Mouse (Mus musculus) midbrain, embryonic 10.5 days (tissue): ENCODE data around the gene Rassf3. TPM values are rescaled to one million over a fixed set of nuclear protein-coding genes. Genes with fewer than 3 reads are reported as not detected.

Source experiments
- DNase-seq: peaks from one replicate; pipeline ENCODE4 v3.0.0-alpha.2; 2017; ENCODE audit warnings: low spot score
- H3K27ac ChIP-seq: fragments of 300-500 bp; sonication (generic); replicated peaks from 2 replicates; pipeline ENCODE4 v1.5.1; 2016; ENCODE audit warnings: mild to moderate bottlenecking
- H3K27me3 ChIP-seq: fragments of 300-500 bp; sonication (generic); 2 replicates; pipeline ENCODE4 v1.6.1; 2016; ENCODE audit warnings: low read depth, mild to moderate bottlenecking; ENCODE audit not compliant: poor library complexity, severe bottlenecking
- H3K36me3 ChIP-seq: fragments of 300-500 bp; sonication (generic); 2 replicates; pipeline ENCODE4 v1.6.1; 2016; ENCODE audit warnings: mild to moderate bottlenecking, moderate library complexity
- H3K4me1 ChIP-seq: fragments of 300-500 bp; sonication (generic); 2 replicates; pipeline ENCODE4 v1.6.1; 2016
- H3K4me3 ChIP-seq: fragments of 300-500 bp; sonication (generic); 2 replicates; pipeline ENCODE4 v1.5.1; 2016; ENCODE audit warnings: mild to moderate bottlenecking, moderate library complexity
- H3K9me3 ChIP-seq: fragments of 300-500 bp; sonication (generic); replicated peaks from 2 replicates; pipeline ENCODE4 v1.6.1; 2016; ENCODE audit warnings: mild to moderate bottlenecking
- WGBS: fragments of 180-500 bp; shearing (Covaris S2); methylation state at CpG from one replicate; pipeline ENCODE4 v1.1.7; 2016; 5-methylcytosine and 5-hydroxymethylcytosine counted together
- polyA plus RNA-seq: library from polyadenylated mRNA; unstranded; fragments of >200 nt; fragmentation: Nextera tagmentation; extraction: Ambion mirVana; gene quantifications from 2 replicates; pipeline ENCODE4 v1.2.1, GENCODE M21; 2016

The Rassf3 gene
- polyA plus RNA-seq = 7.2 and 7.8 TPM in 2 replicates

DNA sequence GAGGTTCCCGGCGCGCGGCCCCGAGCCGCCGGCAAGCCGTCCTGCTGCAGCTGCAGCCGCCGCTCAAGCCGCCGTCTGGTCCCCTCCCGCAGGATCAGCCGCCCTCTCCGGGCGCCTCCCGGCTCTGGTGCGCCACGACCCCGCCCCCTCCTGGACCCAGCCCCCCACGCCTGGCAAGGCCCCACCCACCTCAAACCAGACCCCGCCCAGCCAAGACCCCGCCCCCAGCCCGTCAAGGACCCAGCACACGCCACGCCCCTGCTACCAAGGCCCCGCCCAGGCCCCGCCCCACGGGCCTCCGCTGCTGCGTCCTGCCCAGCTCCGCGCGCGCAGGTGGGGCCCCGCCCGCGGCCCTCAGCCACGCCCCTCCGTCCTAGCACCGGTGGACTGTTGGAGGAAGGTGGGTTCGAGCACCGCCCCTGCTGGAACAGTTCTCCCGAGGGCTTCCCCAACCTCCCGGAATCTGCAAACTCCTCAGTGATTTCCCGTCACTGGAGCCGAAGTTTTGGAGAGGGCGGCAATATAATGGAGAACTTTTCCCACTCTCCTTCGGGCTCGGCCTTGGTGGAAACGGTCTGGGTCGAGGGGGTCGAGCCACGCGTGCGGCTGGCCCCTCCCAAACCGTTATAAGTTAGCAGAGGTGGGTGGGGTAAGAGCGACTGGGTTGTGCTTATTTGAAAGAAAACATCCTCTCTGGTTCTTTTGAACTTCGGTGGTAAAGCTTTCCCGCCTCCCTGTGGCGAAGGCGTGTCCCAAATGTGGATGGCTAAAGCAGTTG is at the start of gene Rassf3:
Rassf3 (minus strand) TSS at position 158 of the 778 bp plus-strand sequence.
- peak within 1 kb of the TSS; percentile 70 for H3K4me3 ChIP-seq
- peak; percentile 99 for DNase-seq
- H3K36me3 ChIP-seq = no peaks in the 10 kb centered on the region
- no peaks in the 10 kb centered on the region for H3K9me3 ChIP-seq
- WGBS = under 1% methylated on average over 60 of the region's 62 CpGs
- H3K27me3 ChIP-seq = peaks cover 23% of the 10 kb centered on the region
- peaks cover 60% of the 10 kb centered on the region for H3K4me1 ChIP-seq
- peak within 1 kb of the TSS; percentile 88 for H3K27ac ChIP-seq

DNA sequence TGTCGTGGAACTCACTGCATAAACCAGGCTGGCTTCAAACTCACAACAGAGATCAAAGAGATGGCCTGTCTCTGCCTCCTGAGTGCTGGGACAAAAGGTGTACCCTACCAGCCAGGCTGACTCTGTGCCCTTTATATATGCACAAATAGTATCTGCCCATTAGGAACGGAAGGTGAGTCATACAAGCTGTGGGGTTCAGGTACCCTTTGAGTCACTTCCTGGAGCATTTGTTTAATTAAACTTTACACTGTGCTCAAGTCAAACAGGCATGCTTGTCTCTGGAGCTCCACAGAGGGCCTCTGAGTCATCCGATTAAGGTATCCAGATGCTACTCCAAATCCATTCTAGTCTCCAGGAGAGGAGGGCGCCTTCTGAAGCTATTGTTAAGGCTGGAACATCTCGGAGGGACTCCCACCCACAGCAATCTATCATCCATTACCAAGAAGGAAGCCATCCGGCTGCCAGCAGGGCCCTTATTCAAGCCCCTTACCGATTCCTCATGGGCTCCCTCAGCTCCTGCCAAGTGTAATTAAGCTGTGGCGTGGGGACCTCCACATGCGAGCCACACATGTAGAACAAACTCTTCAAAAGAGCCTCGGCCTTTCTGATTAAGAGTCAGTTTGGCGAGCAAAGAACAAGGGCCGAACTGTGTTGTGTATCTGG is 44.9 kb upstream of the Rassf3 start:
- Histone ChIP-seq H3K27ac (peak overlapping the region; percentile 59; the same call in 1 of the 2 replicates), H3K4me1 (peaks cover 13% of the 10 kb centered on the region), H3K27me3 (no peaks in the 10 kb centered on the region), H3K4me3 (no peak overlapping the region), H3K9me3 (no peaks in the 10 kb centered on the region), H3K36me3 (no peaks in the 10 kb centered on the region)
- WGBS = 41% methylated on average over 12 of the region's 12 CpGs
- no peak for DNase-seq

DNA sequence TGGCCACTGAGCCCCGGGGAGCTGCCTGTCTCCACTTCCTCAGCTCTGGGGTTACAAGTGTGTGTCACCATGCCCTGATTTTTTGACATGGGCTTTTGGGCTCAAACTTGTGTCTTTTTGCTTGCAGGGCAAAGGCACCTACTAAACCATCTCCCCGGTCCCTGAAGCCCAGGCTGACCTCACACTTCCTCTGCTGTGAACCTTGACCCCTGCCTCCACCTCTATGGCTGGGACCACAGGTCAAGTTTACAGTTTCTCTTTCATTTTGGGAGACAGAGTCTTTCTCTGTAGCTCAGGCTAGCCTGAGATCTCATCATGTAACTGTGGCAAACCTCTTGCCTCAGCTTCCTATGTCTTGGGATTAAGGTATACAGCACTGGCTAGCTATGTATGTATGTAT is 43.6 kb upstream of the Rassf3 start:
- Histone ChIP-seq H3K36me3 (no peaks in the 10 kb centered on the region), H3K4me1 (peaks cover 18% of the 10 kb centered on the region), H3K4me3 (no peak overlapping the region), H3K9me3 (no peaks in the 10 kb centered on the region), H3K27me3 (no peaks in the 10 kb centered on the region; the same call in 1 of the 2 replicates), H3K27ac (no peak overlapping the region)
- no peak for DNase-seq
- 62% methylated on average over 2 of the region's 2 CpGs for WGBS

DNA sequence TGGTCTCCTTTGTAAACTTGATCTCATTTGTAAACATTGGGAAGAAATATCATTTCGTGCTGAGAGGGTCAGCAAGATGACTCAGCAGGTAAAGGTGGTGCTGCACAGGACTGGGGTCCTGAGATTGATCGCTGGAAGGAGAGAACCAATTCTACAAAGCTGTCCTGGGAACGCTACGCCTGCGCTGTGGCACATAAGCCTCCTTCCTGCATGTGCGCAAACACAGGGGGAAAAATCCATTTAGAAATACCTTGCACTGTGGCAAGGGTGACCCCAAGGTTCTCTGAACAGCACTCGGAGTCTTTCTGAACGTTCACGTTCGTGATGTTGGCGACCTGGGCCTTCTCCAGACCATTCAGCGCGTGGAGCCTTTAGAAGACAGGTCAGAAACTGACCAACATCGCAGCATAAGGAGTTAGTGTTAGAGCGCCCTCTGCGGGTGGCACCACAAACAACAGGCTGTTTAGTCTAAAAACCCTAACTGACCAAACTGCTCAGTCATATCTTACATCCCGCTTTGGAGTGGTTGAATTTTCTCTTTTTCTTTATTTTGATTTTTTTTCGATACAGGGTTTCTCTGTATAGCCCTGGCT is 40.0 kb upstream of the Rassf3 start:
- Histone ChIP-seq H3K4me1 (peaks cover 11% of the 10 kb centered on the region), H3K27me3 (no peaks in the 10 kb centered on the region; the same call in 1 of the 2 replicates), H3K4me3 (no peak overlapping the region), H3K27ac (no peak overlapping the region), H3K36me3 (no peaks in the 10 kb centered on the region), H3K9me3 (no peaks in the 10 kb centered on the region)
- 33% methylated on average over 18 of the region's 18 CpGs for WGBS
- peak; percentile 88 for DNase-seq

DNA sequence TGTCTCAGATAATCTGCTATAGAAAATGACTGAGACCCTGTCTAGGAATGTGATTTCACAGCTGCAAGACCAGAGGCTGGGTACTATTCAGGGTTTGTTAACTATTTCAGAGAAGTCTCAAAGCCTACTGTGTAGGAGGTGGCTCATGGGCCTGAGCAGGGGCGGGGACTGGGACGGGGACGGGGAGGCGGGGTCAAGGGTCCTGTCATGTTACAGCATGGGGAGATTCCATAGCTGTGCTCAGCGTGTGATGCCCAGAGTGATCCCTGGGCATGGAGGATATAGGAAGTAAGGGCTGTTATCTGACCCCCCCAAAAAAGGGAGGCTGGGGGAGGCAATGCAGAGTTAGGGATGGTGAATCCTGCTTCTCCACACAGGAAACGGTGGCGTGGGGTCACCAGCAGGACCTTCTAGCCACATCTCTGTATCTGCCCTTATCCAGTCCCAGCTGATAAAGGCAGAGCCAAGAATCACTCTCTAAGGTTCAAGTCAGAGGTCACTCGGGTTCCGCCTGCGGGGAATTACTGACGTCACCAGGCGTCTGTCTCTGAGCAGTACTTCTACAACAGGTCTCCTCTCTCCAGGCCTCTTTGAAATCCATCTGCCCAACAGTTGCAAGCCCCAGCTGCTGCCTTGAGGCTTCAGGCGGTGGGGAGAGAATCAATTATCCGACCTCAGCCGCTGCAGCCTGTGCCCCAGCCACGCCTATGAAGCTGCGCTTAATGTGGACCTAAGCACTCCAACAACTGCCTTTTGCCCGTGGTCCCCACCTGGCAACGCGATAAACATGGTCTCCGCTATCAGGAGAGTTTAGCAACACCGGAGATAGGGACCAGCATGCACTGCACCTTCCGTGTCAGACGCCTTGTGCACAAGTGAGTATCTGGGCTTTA is 33.9 kb upstream of the Rassf3 start:
- peak; percentile 71 for DNase-seq
- Histone ChIP-seq H3K9me3 (no peaks in the 10 kb centered on the region), H3K27me3 (no peaks in the 10 kb centered on the region), H3K4me1 (peaks cover 48% of the 10 kb centered on the region), H3K4me3 (0 out of 2 replicates have a peak overlapping the region, but pooled peaks have one; percentile 9), H3K27ac (peak overlapping the region; percentile 60), H3K36me3 (no peaks in the 10 kb centered on the region)
- WGBS = 32% methylated on average over 24 of the region's 24 CpGs

DNA sequence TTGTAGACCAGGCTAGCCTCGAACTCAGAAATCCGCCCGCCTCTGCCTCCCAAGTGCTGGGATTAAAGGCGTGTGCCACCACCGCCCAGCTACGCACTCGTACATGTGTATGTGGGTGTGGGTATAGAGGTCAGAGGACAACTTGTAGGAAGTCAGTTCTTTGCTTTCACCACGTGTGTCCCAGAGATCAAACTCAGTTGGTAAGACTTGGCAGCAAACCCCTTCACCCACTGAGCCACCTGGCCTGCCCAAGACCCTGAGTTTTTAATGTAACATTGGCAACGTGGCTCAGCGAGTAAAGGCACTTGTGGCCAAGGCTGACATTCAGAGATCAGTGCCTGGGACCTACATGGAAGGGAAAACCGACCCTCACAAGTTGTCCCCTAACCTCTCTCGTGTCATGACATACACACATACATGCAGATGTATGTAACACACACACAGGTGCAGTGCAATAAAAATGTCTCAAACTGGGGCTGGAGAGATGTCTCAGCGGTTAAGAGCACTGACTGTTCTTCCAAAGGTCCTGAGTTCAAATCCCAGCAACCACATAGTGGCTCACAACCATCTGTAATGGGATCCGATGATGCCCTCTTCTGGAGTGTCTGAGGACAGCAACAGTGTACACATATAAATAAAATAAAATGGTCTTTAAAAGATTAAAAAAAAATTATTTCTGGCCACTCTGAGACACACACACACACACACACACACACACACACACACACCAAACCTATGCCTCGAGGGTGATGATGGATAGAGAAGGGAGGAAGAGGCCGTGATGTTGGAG is 31.8 kb upstream of the Rassf3 start:
- no peaks in the 10 kb centered on the region for H3K27me3 ChIP-seq
- 92% methylated on average over 16 of the region's 16 CpGs for WGBS
- H3K9me3 ChIP-seq = no peaks in the 10 kb centered on the region
- H3K27ac ChIP-seq = no peak overlapping the region
- H3K4me1 ChIP-seq = peaks cover 51% of the 10 kb centered on the region
- DNase-seq = no peak
- no peaks in the 10 kb centered on the region for H3K36me3 ChIP-seq
- no peak overlapping the region for H3K4me3 ChIP-seq

DNA sequence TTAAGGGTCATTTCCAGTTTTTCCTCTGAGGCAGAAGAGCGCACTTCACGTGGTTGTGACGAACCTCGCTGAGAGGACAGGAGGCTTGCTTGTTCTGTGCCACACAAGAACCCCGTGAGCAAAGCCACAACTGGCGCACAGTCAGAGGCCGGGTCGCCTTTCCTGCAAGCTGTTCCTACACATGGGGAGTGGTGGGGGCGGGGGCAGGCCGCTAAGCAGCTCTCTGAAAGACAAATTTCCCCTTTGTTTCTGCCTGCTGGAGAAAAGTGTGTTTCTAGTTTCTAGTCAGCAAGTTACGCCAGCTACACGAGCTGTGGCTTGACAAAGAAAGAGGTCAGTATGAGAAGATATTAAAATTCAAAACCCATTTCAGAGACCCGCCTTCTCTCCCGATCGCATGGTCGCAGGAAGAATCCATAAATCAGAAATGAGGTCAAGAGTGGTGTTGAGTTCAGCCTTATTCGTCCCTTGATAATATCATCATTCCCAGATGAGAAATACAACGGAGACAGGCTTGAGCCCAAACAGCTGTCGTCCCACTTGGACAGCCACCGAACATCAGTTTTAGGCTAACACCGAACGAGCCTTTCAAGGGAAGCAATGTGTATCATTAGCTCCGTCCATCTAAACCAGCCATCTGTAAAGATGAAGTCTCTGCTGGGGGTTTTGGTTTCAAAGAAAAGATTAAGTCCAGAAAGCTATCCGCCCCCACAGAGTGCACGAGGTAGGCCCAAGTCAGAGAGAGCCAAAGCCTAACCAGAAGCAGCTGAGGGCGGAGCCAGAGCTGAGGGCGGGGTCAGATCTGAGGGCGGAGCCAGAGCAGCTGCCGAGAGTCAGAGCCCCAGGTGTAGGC is 30.8 kb upstream of the Rassf3 start:
- H3K27me3 ChIP-seq = no peaks in the 10 kb centered on the region
- 60% methylated on average over 29 of the region's 29 CpGs for WGBS

DNA sequence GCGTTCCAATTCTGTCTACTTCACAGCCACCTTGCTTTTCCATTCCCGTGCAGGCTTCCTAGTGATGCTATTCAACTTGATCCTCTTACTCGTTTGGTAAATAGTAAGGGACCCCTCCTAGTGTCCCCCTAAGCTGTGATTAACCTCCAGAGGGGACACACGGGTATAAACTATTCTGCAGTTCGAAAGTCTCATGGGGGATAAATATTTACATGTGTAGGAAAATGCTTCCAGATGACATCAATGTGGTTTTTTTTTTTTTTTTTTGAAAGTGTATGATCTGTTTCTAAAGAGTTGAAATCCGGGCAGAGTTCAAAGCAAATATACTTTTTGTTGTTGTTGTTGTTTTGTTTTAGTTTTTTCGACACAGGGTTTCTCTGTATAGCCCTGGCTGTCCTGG is 29.8 kb upstream of the Rassf3 start:
- Histone ChIP-seq H3K36me3 (no peaks in the 10 kb centered on the region), H3K9me3 (no peaks in the 10 kb centered on the region), H3K4me3 (peak overlapping the region; percentile 48; the same call in 1 of the 2 replicates), H3K27me3 (no peaks in the 10 kb centered on the region), H3K27ac (peak overlapping the region; percentile 73), H3K4me1 (peaks cover 54% of the 10 kb centered on the region)
- no peak for DNase-seq
- whole genome bisulfite sequencing = 60% methylated on average over 7 of the region's 7 CpGs

More for the DNA sequence above, 30.8 kb upstream of the Rassf3 start:
- peak; percentile 35 for DNase-seq
- H3K27ac ChIP-seq = peak overlapping the region; percentile 24
- no peaks in the 10 kb centered on the region for H3K36me3 ChIP-seq
- no peaks in the 10 kb centered on the region for H3K9me3 ChIP-seq
- no peak overlapping the region for H3K4me3 ChIP-seq
- peaks cover 51% of the 10 kb centered on the region for H3K4me1 ChIP-seq

DNA sequence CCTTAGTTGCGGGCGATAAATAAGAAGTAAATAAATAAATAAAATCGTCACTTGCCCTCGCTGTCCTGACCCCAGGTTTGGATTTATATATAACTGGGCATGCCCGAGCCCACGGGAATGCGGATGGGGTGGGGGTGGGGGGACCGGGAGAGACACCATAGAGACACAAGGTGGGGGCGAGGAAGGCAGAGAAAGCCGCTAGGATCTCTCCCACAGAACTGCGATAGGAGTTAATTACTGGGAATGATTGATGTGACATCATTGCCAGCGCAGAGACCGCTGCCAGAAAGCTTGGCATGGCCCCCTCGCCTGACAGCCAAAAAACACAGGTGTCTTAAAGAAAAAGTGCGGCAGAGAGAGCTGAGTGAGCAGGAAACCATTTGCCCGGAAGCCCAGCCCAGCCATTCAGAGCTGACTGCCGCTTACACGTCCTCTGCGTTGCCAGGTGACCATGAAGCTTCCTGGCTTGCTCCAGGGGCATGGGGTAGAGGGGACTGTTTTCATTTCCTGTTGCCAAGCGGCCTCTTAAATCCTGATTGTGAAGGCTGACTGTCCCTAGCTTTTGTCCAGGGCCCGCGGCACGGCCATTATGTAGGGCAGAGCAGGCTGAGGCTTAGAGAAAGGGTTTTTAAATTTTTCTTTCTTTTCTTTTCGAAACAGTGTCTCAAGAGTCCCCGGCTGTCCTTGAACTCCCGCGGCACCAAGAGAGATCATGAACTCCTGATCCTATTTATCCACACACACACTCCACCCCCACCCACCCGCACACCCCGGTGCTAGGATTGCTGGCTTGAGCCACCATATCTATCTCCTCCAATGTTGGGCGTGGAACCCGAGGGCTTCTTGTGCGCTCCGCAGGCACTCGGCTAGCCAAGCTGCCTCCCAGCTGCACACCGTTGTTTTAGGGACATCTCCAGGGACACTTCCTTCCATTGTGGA is 29.1 kb upstream of the Rassf3 start:
- H3K27ac ChIP-seq = peak overlapping the region; percentile 73
- WGBS = 33% methylated on average over 35 of the region's 35 CpGs

DNA sequence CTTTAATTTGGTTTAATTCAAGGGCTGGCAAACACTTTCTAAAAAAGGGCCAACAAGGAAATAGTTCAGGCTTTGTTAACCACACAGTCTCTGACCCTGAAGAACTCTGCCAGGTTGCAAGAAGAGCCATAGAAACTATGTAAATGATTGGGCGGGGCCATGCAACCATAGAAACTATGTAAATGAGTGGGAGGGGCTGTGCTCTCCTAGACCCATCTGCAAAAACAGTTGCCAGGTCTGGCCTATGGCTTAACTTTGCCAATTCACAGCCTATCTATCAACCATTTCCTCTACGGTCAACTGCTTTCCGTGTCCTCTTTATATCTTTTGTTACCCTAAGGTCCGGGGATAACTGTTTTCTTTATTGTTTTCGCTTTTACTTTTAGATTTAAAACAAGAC is 25.0 kb upstream of the Rassf3 start:
- Histone ChIP-seq H3K27ac (no peak overlapping the region), H3K36me3 (no peaks in the 10 kb centered on the region), H3K27me3 (no peaks in the 10 kb centered on the region; the same call in 1 of the 2 replicates), H3K4me3 (no peak overlapping the region), H3K9me3 (no peaks in the 10 kb centered on the region), H3K4me1 (peaks cover 25% of the 10 kb centered on the region)
- WGBS = 80% methylated on average over 5 of the region's 5 CpGs
- no peak for DNase-seq

More for the DNA sequence above, 29.1 kb upstream of the Rassf3 start:
- Histone ChIP-seq H3K27me3 (no peaks in the 10 kb centered on the region), H3K36me3 (no peaks in the 10 kb centered on the region), H3K4me1 (peaks cover 48% of the 10 kb centered on the region), H3K4me3 (peak overlapping the region; percentile 48), H3K9me3 (no peaks in the 10 kb centered on the region)
- peak; percentile 73 for DNase-seq
